Mouse (Mus musculus): ENCODE measurements around the gene Samd9l. TPM values are rescaled to one million over a fixed set of nuclear protein-coding genes. Genes with fewer than 3 reads are reported as not detected.
"Not testable (repeated sequence)": the region's sequence is repeated elsewhere in the genome, so short reads cannot be mapped to it uniquely, and the experiment has no call there.

Samd9l gene
- polyA plus RNA-seq, 1 experiment = 0.41 TPM

- H3K36me3 ChIP-seq (ENCODE audit: control insufficient read depth, insufficient read depth, low read length); H3K4me1 ChIP-seq (ENCODE audit: control insufficient read depth, insufficient read depth, low read length); H3K27me3 ChIP-seq (ENCODE audit: control insufficient read depth, insufficient read depth, low read length); H3K4me3 ChIP-seq (ENCODE audit: control insufficient read depth, low read depth, low read length); H3K27ac ChIP-seq (ENCODE audit: control insufficient read depth, insufficient read depth, low read depth, low read length): not testable (repeated sequence)
These were observed 55.6 kb downstream of the Samd9l start for GRCm38 (mm10) chr6:3343603-3344247.

DNA sequence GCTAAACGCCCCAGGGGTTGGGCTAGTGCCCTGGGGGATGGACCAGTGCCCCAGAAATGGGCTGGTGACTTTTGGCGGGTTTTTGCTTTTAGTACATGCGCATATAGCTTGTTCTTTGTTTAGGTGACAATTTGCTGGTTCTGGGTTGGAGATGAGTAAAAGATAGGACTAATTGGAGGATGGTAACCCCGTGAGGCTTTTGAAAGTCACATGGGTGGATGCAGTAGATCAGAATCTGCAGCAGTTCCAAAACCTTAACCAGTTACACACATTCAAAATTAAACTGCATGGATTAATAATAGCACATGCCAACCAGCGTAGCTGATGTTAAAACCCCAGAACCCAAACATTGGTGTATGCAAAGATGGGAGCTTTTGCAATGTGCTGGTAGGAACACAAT, 57.9 kb downstream of the Samd9l start:
- H3K36me3 ChIP-seq (ENCODE audit: control insufficient read depth, insufficient read depth, low read length) = no peaks in the 10 kb centered on the region
- no peak overlapping the region for H3K4me3 ChIP-seq (ENCODE audit: control insufficient read depth, low read depth, low read length)
- no peak for TF ChIP-seq POLR2A (IDR thresholded peaks at IDR 0.05; ENCODE audit: control insufficient read depth, low read depth, low read length)
- no peak for TF ChIP-seq CTCF (IDR thresholded peaks at IDR 0.05; ENCODE audit: control insufficient read depth, insufficient read depth, insufficient replicate concordance, low read depth, low read length)
- H3K4me1 ChIP-seq (ENCODE audit: control insufficient read depth, insufficient read depth, low read length) = no peaks in the 10 kb centered on the region
- H3K27me3 ChIP-seq (ENCODE audit: control insufficient read depth, insufficient read depth, low read length) = no peaks in the 10 kb centered on the region
- 0 out of 2 replicates have a peak overlapping the region, but pooled peaks have one; percentile 13 for H3K27ac ChIP-seq (ENCODE audit: control insufficient read depth, insufficient read depth, low read depth, low read length)

- H3K4me1 ChIP-seq (ENCODE audit: control insufficient read depth, insufficient read depth, low read length); H3K27me3 ChIP-seq (ENCODE audit: control insufficient read depth, insufficient read depth, low read length); H3K4me3 ChIP-seq (ENCODE audit: control insufficient read depth, low read depth, low read length); H3K36me3 ChIP-seq (ENCODE audit: control insufficient read depth, insufficient read depth, low read length): not testable (repeated sequence)
- H3K27ac ChIP-seq (ENCODE audit: control insufficient read depth, insufficient read depth, low read depth, low read length) = peak overlapping the region; percentile 10; the same call in 1 of the 2 replicates
These were observed 58.4 kb downstream of the Samd9l start for GRCm38 (mm10) chr6:3340928-3341327.

DNA sequence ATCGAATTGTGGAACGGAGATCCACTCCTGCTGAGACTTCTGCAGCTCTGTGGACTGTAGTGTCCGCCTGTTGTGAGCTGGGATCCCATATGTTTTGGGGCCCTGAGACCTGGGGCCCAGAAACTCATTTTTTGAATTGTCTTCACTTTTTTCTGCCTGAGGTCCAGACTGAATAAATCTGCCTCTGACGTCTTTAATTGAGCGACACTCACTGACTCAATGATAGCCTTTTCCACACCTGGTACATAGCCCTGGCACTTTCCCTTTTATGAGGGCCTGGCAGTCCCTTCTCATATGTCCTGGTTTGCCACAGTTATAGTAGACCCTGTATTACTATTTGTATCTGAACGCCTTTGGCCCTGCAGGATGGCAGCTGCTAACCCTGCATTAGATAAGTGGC, 60.2 kb downstream of the Samd9l start:
- not testable (repeated sequence) for H3K27me3 ChIP-seq (ENCODE audit: control insufficient read depth, insufficient read depth, low read length); H3K27ac ChIP-seq (ENCODE audit: control insufficient read depth, insufficient read depth, low read depth, low read length); H3K4me3 ChIP-seq (ENCODE audit: control insufficient read depth, low read depth, low read length); H3K4me1 ChIP-seq (ENCODE audit: control insufficient read depth, insufficient read depth, low read length); H3K36me3 ChIP-seq (ENCODE audit: control insufficient read depth, insufficient read depth, low read length)

Other genes starting within 250 kb of the Samd9l start
- 7.8 and 9.6 TPM in 2 replicates for gene Hepacam2, start 98.7 kb upstream of the Samd9l start, polyA plus RNA-seq (2012; rRNA removed)
- gene Vps50, start 98.8 kb upstream of the Samd9l start, polyA plus RNA-seq (2012; rRNA removed) = 3.8 and 5.9 TPM in 2 replicates

Data from testis, adult 2 months (tissue).